ENCODE assay signal across 12 mouse cellular contexts in the genomic region with DNA sequence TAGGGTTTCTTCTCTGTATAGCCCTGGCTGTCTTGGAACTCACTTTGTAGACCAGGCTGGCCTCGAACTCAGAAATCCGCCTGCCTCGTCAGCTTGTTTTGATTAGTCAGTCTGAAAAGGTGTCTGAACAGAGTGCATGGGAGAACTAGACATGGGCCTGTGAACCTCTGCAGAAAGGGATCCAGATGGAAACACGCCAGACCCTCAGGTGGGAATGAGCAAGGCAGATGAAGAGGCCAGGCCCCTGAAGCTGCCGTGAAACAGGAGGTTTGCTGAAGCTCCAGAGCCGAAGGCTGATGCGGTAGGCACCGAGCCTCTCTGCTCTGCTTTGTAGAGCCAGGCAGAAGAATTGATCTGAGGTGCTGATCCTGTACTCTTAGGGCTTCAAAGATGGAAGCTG. TPM values are rescaled to one million over a fixed set of nuclear protein-coding genes. Genes with fewer than 3 reads are reported as not detected.
DNase-seq lines count a peak whose midpoint lies in the region; ATAC-seq and TF ChIP-seq lines count a peak whose summit lies in the region.
"Had no signal": no experiment of that assay in that cellular context is flagged by ENCODE, and none has a peak within 500 bp of the region (broad histone marks: within the 10 kb centered on the region; RNA-seq: fewer than 3 reads in every experiment).

No protein-coding gene starts in this region.

- no peak for DNase-seq in kidney, adult 11 months
- DNase-seq in forebrain, embryonic 11.5 days (ENCODE audit: low spot score): peak; percentile 52
- DNase-seq in midbrain, postnatal 0 days (ENCODE audit: low spot score): no peak
- DNase-seq in liver, embryonic 11.5 days (ENCODE audit: low spot score): no peak
- no peak for DNase-seq in B cell, adult 2 months
- no peak for DNase-seq in embryo, embryonic 11 days
- DNase-seq: thymus, postnatal 36 days had no signal

- peaks cover 45% of the 10 kb centered on the region for H3K36me3 ChIP-seq in kidney, embryonic 15.5 days
- no peaks in the 10 kb centered on the region; the same call in 1 of the 2 replicates for H3K36me3 ChIP-seq in forebrain, embryonic 11.5 days (ENCODE audit: control insufficient read depth, insufficient read depth, low read length)
- H3K36me3 ChIP-seq in hindbrain, embryonic 15.5 days: peaks cover 11% of the 10 kb centered on the region; the same call in 1 of the 2 replicates
- peaks cover 14% of the 10 kb centered on the region for H3K36me3 ChIP-seq in midbrain, postnatal 0 days (ENCODE audit: insufficient read depth, low read length)
- H3K36me3 ChIP-seq in liver, embryonic 11.5 days (ENCODE audit: control insufficient read depth, insufficient read depth, low read length): peaks cover 39% of the 10 kb centered on the region

- 89% methylated on average over 8 of the region's 8 CpGs for WGBS in kidney, embryonic 15.5 days
- 84% methylated on average over 8 of the region's 8 CpGs for WGBS in forebrain, embryonic 11.5 days
- WGBS in hindbrain, embryonic 15.5 days: 84% methylated on average over 8 of the region's 8 CpGs
- 79% methylated on average over 8 of the region's 8 CpGs for WGBS in midbrain, postnatal 0 days
- WGBS in liver, embryonic 11.5 days: 86% methylated on average over 8 of the region's 8 CpGs

- peaks cover 62% of the 10 kb centered on the region for H3K4me1 ChIP-seq in kidney, embryonic 15.5 days
- H3K4me1 ChIP-seq in forebrain, embryonic 11.5 days (replicated peaks; ENCODE audit: control insufficient read depth, insufficient read depth, low read length): peaks cover 25% of the 10 kb centered on the region
- peaks cover 52% of the 10 kb centered on the region for H3K4me1 ChIP-seq in hindbrain, embryonic 15.5 days (replicated peaks)
- H3K4me1 ChIP-seq in midbrain, postnatal 0 days (ENCODE audit: insufficient read depth, low read length): peaks cover 19% of the 10 kb centered on the region
- peaks cover 42% of the 10 kb centered on the region for H3K4me1 ChIP-seq in liver, embryonic 11.5 days (replicated peaks; ENCODE audit: control insufficient read depth, insufficient read depth, low read length)

- no peaks in the 10 kb centered on the region for H3K9me3 ChIP-seq in kidney, embryonic 15.5 days (replicated peaks)
- no peaks in the 10 kb centered on the region for H3K9me3 ChIP-seq in forebrain, embryonic 11.5 days (ENCODE audit: control insufficient read depth, low read length)
- H3K9me3 ChIP-seq in hindbrain, embryonic 15.5 days: no peaks in the 10 kb centered on the region
- no peaks in the 10 kb centered on the region for H3K9me3 ChIP-seq in midbrain, postnatal 0 days (ENCODE audit: low read length)
- no peaks in the 10 kb centered on the region for H3K9me3 ChIP-seq in liver, embryonic 11.5 days (ENCODE audit: control insufficient read depth, low read length)

- H3K27me3 ChIP-seq in kidney, embryonic 15.5 days: no peaks in the 10 kb centered on the region
- no peaks in the 10 kb centered on the region for H3K27me3 ChIP-seq in forebrain, embryonic 11.5 days (ENCODE audit: control insufficient read depth, insufficient read depth, low read length)
- H3K27me3 ChIP-seq in hindbrain, embryonic 15.5 days: no peaks in the 10 kb centered on the region
- H3K27me3 ChIP-seq in midbrain, postnatal 0 days (ENCODE audit: insufficient read depth, low read length): no peaks in the 10 kb centered on the region
- no peaks in the 10 kb centered on the region for H3K27me3 ChIP-seq in liver, embryonic 11.5 days (replicated peaks; ENCODE audit: control insufficient read depth, insufficient read depth, low read length)

- peak overlapping the region; percentile 100; the same call in 1 of the 2 replicates for H3K27ac ChIP-seq in kidney, embryonic 15.5 days
- H3K27ac ChIP-seq in forebrain, embryonic 11.5 days (ENCODE audit: low read depth, low read length): 0 out of 2 replicates have a peak overlapping the region, but pooled peaks have one; percentile 50
- H3K27ac ChIP-seq in hindbrain, embryonic 15.5 days (replicated peaks): peak overlapping the region; percentile 61
- peak overlapping the region; percentile 57 for H3K27ac ChIP-seq in midbrain, postnatal 0 days (ENCODE audit: low read depth, low read length)
- no peak overlapping the region for H3K27ac ChIP-seq in liver, embryonic 11.5 days (ENCODE audit: low read depth, low read length)
- H3K27ac ChIP-seq: heart, adult 2 months had no signal

- H3K4me3 ChIP-seq in kidney, embryonic 15.5 days (replicated peaks): no peak overlapping the region
- no peak overlapping the region for H3K4me3 ChIP-seq in forebrain, embryonic 11.5 days (ENCODE audit: low read depth, low read length)
- no peak overlapping the region for H3K4me3 ChIP-seq in hindbrain, embryonic 15.5 days
- H3K4me3 ChIP-seq in midbrain, postnatal 0 days (ENCODE audit: low read depth, low read length): no peak overlapping the region
- H3K4me3 ChIP-seq in liver, embryonic 11.5 days (ENCODE audit: low read depth, low read length): no peak overlapping the region
- H3K4me3 ChIP-seq: heart, adult 2 months had no signal

- ATAC-seq in kidney, embryonic 15.5 days (replicated peaks; ENCODE audit: low FRiP score): no peak
- ATAC-seq in forebrain, embryonic 11.5 days (replicated peaks; ENCODE audit: low FRiP score): no peak
- no peak for ATAC-seq in hindbrain, embryonic 15.5 days (ENCODE audit: low FRiP score, low read depth)
- ATAC-seq in midbrain, postnatal 0 days (ENCODE audit: low FRiP score): no peak
- ATAC-seq in liver, embryonic 11.5 days (replicated peaks; ENCODE audit: low FRiP score): no peak

- no peak overlapping the region for H3K9ac ChIP-seq in kidney, embryonic 15.5 days
- H3K9ac ChIP-seq in forebrain, embryonic 11.5 days (ENCODE audit: low read length): peak overlapping the region; percentile 27; the same call in 1 of the 2 replicates
- H3K9ac ChIP-seq in hindbrain, embryonic 15.5 days: no peak overlapping the region
- H3K9ac ChIP-seq in midbrain, postnatal 0 days (replicated peaks; ENCODE audit: low read length, poor library complexity, severe bottlenecking): no peak overlapping the region
- no peak overlapping the region for H3K9ac ChIP-seq in liver, embryonic 11.5 days (ENCODE audit: low read depth, low read length)

- no peak for TF ChIP-seq CTCF in midbrain, postnatal 0 days (IDR thresholded peaks at IDR 0.05)

- H3K4me2 ChIP-seq in kidney, embryonic 15.5 days: no peak overlapping the region
- H3K4me2 ChIP-seq in forebrain, embryonic 11.5 days (ENCODE audit: low read depth, low read length, severe bottlenecking): no peak overlapping the region
- no peak overlapping the region for H3K4me2 ChIP-seq in hindbrain, embryonic 15.5 days
- no peak overlapping the region for H3K4me2 ChIP-seq in midbrain, postnatal 0 days (ENCODE audit: low read depth, low read length, poor library complexity, severe bottlenecking)
- H3K4me2 ChIP-seq in liver, embryonic 11.5 days: no peak overlapping the region; the same call in 1 of the 2 replicates

RNA-seq across cellular contexts. Expression of a gene that starts 2.0 kb away (rescaled TPM):
- polyA plus RNA-seq in kidney, embryonic 15.5 days (2015; fragmentation: Nextera tagmentation; extraction: Ambion mirVana): 66.6 and 72.8 TPM in 2 replicates
- polyA plus RNA-seq in forebrain, embryonic 11.5 days (2014; fragmentation: Nextera tagmentation; extraction: Ambion mirVana): 52.7 and 56.9 TPM in 2 replicates
- 25.4 and 28.7 TPM in 2 replicates for polyA plus RNA-seq in hindbrain, embryonic 15.5 days (2015; fragmentation: Nextera tagmentation; extraction: Ambion mirVana)
- total RNA-seq in midbrain, postnatal 0 days (2014; rRNA removed): 32.8 and 40.4 TPM in 2 replicates
- 12.9 TPM in 2 replicates for polyA plus RNA-seq in midbrain, postnatal 0 days (2015; fragmentation: Nextera tagmentation; extraction: Ambion mirVana)
- 28.6 and 31.4 TPM in 2 replicates for polyA plus RNA-seq in liver, embryonic 11.5 days (2014; fragmentation: Nextera tagmentation; extraction: Ambion mirVana)

RNA-seq across cellular contexts. Expression of a gene that starts 6.0 kb away (rescaled TPM):
- 71.9 and 73.5 TPM in 2 replicates for polyA plus RNA-seq in kidney, embryonic 15.5 days (2015; fragmentation: Nextera tagmentation; extraction: Ambion mirVana)
- polyA plus RNA-seq in forebrain, embryonic 11.5 days (2014; fragmentation: Nextera tagmentation; extraction: Ambion mirVana): 71.4 and 78.1 TPM in 2 replicates
- 88.6 and 94.7 TPM in 2 replicates for polyA plus RNA-seq in hindbrain, embryonic 15.5 days (2015; fragmentation: Nextera tagmentation; extraction: Ambion mirVana)
- total RNA-seq in midbrain, postnatal 0 days (2014; rRNA removed): 55.7 and 87.6 TPM in 2 replicates
- polyA plus RNA-seq in midbrain, postnatal 0 days (2015; fragmentation: Nextera tagmentation; extraction: Ambion mirVana): 98.8 and 105 TPM in 2 replicates
- 62.2 and 65.3 TPM in 2 replicates for polyA plus RNA-seq in liver, embryonic 11.5 days (2014; fragmentation: Nextera tagmentation; extraction: Ambion mirVana)

RNA-seq across cellular contexts. Expression of a gene that starts 6.8 kb away (rescaled TPM):
- polyA plus RNA-seq in kidney, embryonic 15.5 days (2015; fragmentation: Nextera tagmentation; extraction: Ambion mirVana): 29.4 and 29.7 TPM in 2 replicates
- polyA plus RNA-seq in forebrain, embryonic 11.5 days (2014; fragmentation: Nextera tagmentation; extraction: Ambion mirVana): 18.4 and 19.9 TPM in 2 replicates
- 14.1 and 14.8 TPM in 2 replicates for polyA plus RNA-seq in hindbrain, embryonic 15.5 days (2015; fragmentation: Nextera tagmentation; extraction: Ambion mirVana)
- total RNA-seq in midbrain, postnatal 0 days (2014; rRNA removed): 6.1 and 6.4 TPM in 2 replicates
- 6.8 and 7.1 TPM in 2 replicates for polyA plus RNA-seq in midbrain, postnatal 0 days (2015; fragmentation: Nextera tagmentation; extraction: Ambion mirVana)
- polyA plus RNA-seq in liver, embryonic 11.5 days (2014; fragmentation: Nextera tagmentation; extraction: Ambion mirVana): 24.9 and 25.1 TPM in 2 replicates

RNA-seq across cellular contexts. Expression of a gene that starts 23.3 kb away (rescaled TPM):
- 5.3 and 6.5 TPM in 2 replicates for polyA plus RNA-seq in kidney, embryonic 15.5 days (2015; fragmentation: Nextera tagmentation; extraction: Ambion mirVana)
- polyA plus RNA-seq in forebrain, embryonic 11.5 days (2014; fragmentation: Nextera tagmentation; extraction: Ambion mirVana): 7.1 and 7.4 TPM in 2 replicates
- 17.3 and 18.9 TPM in 2 replicates for polyA plus RNA-seq in hindbrain, embryonic 15.5 days (2015; fragmentation: Nextera tagmentation; extraction: Ambion mirVana)
- 63.2 and 74.8 TPM in 2 replicates for total RNA-seq in midbrain, postnatal 0 days (2014; rRNA removed)
- 17.5 and 18.7 TPM in 2 replicates for polyA plus RNA-seq in midbrain, postnatal 0 days (2015; fragmentation: Nextera tagmentation; extraction: Ambion mirVana)
- polyA plus RNA-seq in liver, embryonic 11.5 days (2014; fragmentation: Nextera tagmentation; extraction: Ambion mirVana): 4.7 and 4.9 TPM in 2 replicates

RNA-seq across cellular contexts. Expression of a gene that starts 33.3 kb away (rescaled TPM):
- 0.78 and 1.1 TPM in 2 replicates for polyA plus RNA-seq in kidney, embryonic 15.5 days (2015; fragmentation: Nextera tagmentation; extraction: Ambion mirVana)
- 0.61 and 0.63 TPM in 2 replicates for polyA plus RNA-seq in forebrain, embryonic 11.5 days (2014; fragmentation: Nextera tagmentation; extraction: Ambion mirVana)
- 2.6 and 3.2 TPM in 2 replicates for polyA plus RNA-seq in hindbrain, embryonic 15.5 days (2015; fragmentation: Nextera tagmentation; extraction: Ambion mirVana)
- total RNA-seq in midbrain, postnatal 0 days (2014; rRNA removed): 5.9 and 7.2 TPM in 2 replicates
- polyA plus RNA-seq in midbrain, postnatal 0 days (2015; fragmentation: Nextera tagmentation; extraction: Ambion mirVana): 2.9 and 3.4 TPM in 2 replicates
- 0.09 TPM in 1 of 2 replicates, not detected in the other for polyA plus RNA-seq in liver, embryonic 11.5 days (2014; fragmentation: Nextera tagmentation; extraction: Ambion mirVana)
- total RNA-seq: heart, postnatal 4 days; liver, adult 2 months had no signal
